Mouse (Mus musculus): ENCODE results near the gene L3mbtl1. TPM values are rescaled to one million over a fixed set of nuclear protein-coding genes. Genes with fewer than 3 reads are reported as not detected.

Gene L3mbtl1
- polyA plus RNA-seq, 1 experiment: not detected

DNA sequence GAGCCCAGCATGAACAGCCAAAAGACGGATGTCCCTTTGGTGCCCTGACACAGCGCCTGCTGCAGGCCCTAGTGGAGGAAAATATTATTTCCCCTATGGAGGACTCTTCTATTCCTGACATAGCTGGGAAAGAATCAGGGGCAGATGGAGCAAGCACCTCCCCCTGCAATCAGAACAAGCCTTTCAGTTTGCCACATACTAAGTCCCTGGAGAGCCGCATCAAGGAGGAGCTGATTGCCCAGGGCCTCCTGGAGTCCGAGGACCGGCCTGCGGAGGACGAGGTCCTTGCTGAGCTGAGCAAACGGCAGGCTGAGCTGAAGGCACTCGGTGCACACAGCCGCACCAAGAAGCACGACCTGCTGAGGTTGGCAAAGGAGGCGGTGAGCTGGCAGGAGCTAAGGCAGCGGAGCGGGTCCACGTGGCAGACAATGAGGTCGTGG lies 35.2 kb upstream of the L3mbtl1 start:
- Histone ChIP-seq H3K27me3 (ENCODE audit: control insufficient read depth, insufficient read depth, insufficient read length) (peaks cover 9% of the 10 kb centered on the region), H3K36me3 (ENCODE audit: control insufficient read depth, insufficient read depth) (no peaks in the 10 kb centered on the region), H3K79me2 (ENCODE audit: control insufficient read depth, insufficient read depth) (no peaks in the 10 kb centered on the region), H3K4me3 (no peak overlapping the region), H3K4me2 (ENCODE audit: low read depth) (no peak overlapping the region), H3ac (ENCODE audit: control insufficient read depth, insufficient read length) (no peak overlapping the region)
- TF ChIP-seq TCF3 (IDR thresholded peaks at IDR 0.05; ENCODE audit: insufficient read length, low read depth) (no peak), POLR2AphosphoS2 (IDR thresholded peaks at IDR 0.05; ENCODE audit: insufficient read length, low read depth) (no peak), SRF (IDR thresholded peaks at IDR 0.05; ENCODE audit: control insufficient read depth, insufficient read length, low read depth) (no peak), E2F4 (IDR thresholded peaks at IDR 0.05; ENCODE audit: insufficient read depth) (no peak), REST (IDR thresholded peaks at IDR 0.05; ENCODE audit: insufficient read depth, insufficient read length) (no peak), MAX (IDR thresholded peaks at IDR 0.05; ENCODE audit: low read depth) (no peak), MYOG (IDR thresholded peaks at IDR 0.05; ENCODE audit: control insufficient read depth in 1 of 3, insufficient read depth in 1 of 3, insufficient read length in 2 of 3, low read depth in 2 of 3) (no peak), POLR2A (IDR thresholded peaks at IDR 0.05; ENCODE audit: insufficient read length, low read depth) (no peak), CEBPB (IDR thresholded peaks at IDR 0.05; ENCODE audit: insufficient read depth, poor library complexity, severe bottlenecking) (no peak)

DNA sequence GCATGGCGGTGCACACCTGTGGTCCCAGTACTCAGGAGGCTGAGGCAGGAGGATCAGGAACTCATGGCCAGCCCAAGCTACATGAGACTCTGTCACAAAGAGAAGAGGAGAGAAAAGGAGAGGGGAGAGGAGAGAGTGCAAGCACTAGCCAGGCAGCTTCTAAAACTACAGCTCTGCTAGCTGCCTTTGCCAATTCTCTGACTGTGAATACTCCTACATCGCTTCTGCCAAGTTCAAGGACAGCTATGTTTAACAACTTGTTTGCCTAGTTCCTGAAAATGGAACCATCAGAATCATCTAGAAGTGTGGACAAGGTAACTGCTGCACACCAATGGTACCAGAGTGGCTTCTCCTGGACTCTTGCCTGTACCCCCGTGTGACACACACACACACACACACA lies 29.2 kb upstream of the L3mbtl1 start:
- H3K79me2 ChIP-seq (ENCODE audit: control insufficient read depth, insufficient read depth): no peaks in the 10 kb centered on the region
- no peak overlapping the region for H3K4me3 ChIP-seq
- peaks cover 33% of the 10 kb centered on the region for H3K27me3 ChIP-seq (ENCODE audit: control insufficient read depth, insufficient read depth, insufficient read length)
- H3K36me3 ChIP-seq (ENCODE audit: control insufficient read depth, insufficient read depth): no peaks in the 10 kb centered on the region
- TF ChIP-seq MYOG (IDR thresholded peaks at IDR 0.05; ENCODE audit: control insufficient read depth in 1 of 3, insufficient read depth in 1 of 3, insufficient read length in 2 of 3, low read depth in 2 of 3) (no peak), USF1 (IDR thresholded peaks at IDR 0.05; ENCODE audit: low read depth) (no peak), TCF3 (IDR thresholded peaks at IDR 0.05; ENCODE audit: insufficient read length, low read depth) (no peak), SRF (IDR thresholded peaks at IDR 0.05; ENCODE audit: control insufficient read depth, insufficient read length, low read depth) (no peak), MYOD1 (IDR thresholded peaks at IDR 0.05; ENCODE audit: control insufficient read depth in 1 of 3, insufficient read length in 2 of 3, low read depth in 2 of 3) (no peak), REST (IDR thresholded peaks at IDR 0.05; ENCODE audit: insufficient read depth, insufficient read length) (no peak), TCF12 (IDR thresholded peaks at IDR 0.05; ENCODE audit: insufficient read depth, poor library complexity, severe bottlenecking) (no peak), MAX (IDR thresholded peaks at IDR 0.05; ENCODE audit: low read depth) (no peak), CEBPB (IDR thresholded peaks at IDR 0.05; ENCODE audit: insufficient read depth, poor library complexity, severe bottlenecking) (no peak), POLR2AphosphoS2 (IDR thresholded peaks at IDR 0.05; ENCODE audit: insufficient read length, low read depth) (no peak)
- H3ac ChIP-seq (ENCODE audit: control insufficient read depth, insufficient read length): no peak overlapping the region
- no peak overlapping the region for H3K4me2 ChIP-seq (ENCODE audit: low read depth)

DNA sequence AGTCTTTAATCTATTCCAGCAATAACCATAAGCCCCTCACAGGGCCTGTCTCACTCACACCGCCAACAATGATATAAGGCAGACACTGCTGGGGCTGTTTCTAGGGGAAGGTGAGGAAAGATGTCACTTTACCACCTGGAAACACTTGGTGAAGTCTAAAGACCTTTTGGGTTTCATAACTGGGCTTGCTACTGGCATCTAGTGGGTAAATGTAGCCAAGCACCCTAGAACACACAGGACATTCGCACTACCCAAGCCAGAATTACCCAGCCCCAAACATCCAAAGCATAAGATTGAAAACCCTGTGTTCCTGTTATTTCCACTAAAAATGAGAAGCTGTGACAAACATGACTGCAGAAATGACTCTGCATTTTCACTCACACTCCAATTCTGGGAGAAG lies 28.8 kb upstream of the L3mbtl1 start:
- no peak overlapping the region for H3K4me2 ChIP-seq (ENCODE audit: low read depth)
- TF ChIP-seq CEBPB (IDR thresholded peaks at IDR 0.05; ENCODE audit: insufficient read depth, poor library complexity, severe bottlenecking) (no peak), MAX (IDR thresholded peaks at IDR 0.05; ENCODE audit: low read depth) (no peak), TCF3 (IDR thresholded peaks at IDR 0.05; ENCODE audit: insufficient read length, low read depth) (no peak), MYOD1 (IDR thresholded peaks at IDR 0.05; ENCODE audit: control insufficient read depth in 1 of 3, insufficient read length in 2 of 3, low read depth in 2 of 3) (no peak), SRF (IDR thresholded peaks at IDR 0.05; ENCODE audit: control insufficient read depth, insufficient read length, low read depth) (no peak), POLR2A (IDR thresholded peaks at IDR 0.05; ENCODE audit: insufficient read length, low read depth) (no peak), E2F4 (IDR thresholded peaks at IDR 0.05; ENCODE audit: insufficient read depth) (no peak), MYOG (IDR thresholded peaks at IDR 0.05; ENCODE audit: control insufficient read depth in 1 of 3, insufficient read depth in 1 of 3, insufficient read length in 2 of 3, low read depth in 2 of 3) (no peak), TCF12 (IDR thresholded peaks at IDR 0.05; ENCODE audit: insufficient read depth, poor library complexity, severe bottlenecking) (no peak), USF1 (IDR thresholded peaks at IDR 0.05; ENCODE audit: low read depth) (no peak), REST (IDR thresholded peaks at IDR 0.05; ENCODE audit: insufficient read depth, insufficient read length) (no peak), POLR2AphosphoS2 (IDR thresholded peaks at IDR 0.05; ENCODE audit: insufficient read length, low read depth) (no peak)
- no peak overlapping the region for H3ac ChIP-seq (ENCODE audit: control insufficient read depth, insufficient read length)

DNA sequence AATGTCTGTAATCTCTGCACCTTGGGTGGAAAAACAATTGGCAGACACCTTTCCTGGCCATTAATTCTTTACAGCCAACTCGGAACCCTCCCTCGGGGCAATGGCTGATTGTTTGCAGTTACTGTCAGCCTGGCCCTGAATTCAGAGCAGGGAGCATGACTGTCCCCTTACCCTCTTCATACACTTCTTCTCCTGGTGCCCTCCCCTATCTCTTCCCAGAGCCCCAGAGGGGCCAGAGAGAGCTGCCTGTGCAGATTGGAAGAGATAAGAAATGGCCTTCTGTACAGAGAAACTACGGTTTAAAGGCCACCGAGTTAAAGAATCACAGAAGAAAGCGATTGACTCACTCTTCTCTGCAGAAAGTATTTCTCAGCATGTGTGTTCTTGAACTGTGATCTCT lies 23.3 kb upstream of the L3mbtl1 start:
- no peak for TF ChIP-seq POLR2AphosphoS2 (IDR thresholded peaks at IDR 0.05; ENCODE audit: insufficient read length, low read depth)
- peaks cover 45% of the 10 kb centered on the region for H3K27me3 ChIP-seq (ENCODE audit: control insufficient read depth, insufficient read depth, insufficient read length)
- no peak overlapping the region for H3ac ChIP-seq (ENCODE audit: control insufficient read depth, insufficient read length)
- H3K4me3 ChIP-seq: no peak overlapping the region
- H3K4me2 ChIP-seq (ENCODE audit: low read depth): no peak overlapping the region
- no peaks in the 10 kb centered on the region for H3K36me3 ChIP-seq (ENCODE audit: control insufficient read depth, insufficient read depth)
- H3K79me2 ChIP-seq (ENCODE audit: control insufficient read depth, insufficient read depth): no peaks in the 10 kb centered on the region

More for the DNA sequence above, 28.8 kb upstream of the L3mbtl1 start:
- H3K4me3 ChIP-seq: no peak overlapping the region
- H3K79me2 ChIP-seq (ENCODE audit: control insufficient read depth, insufficient read depth): no peaks in the 10 kb centered on the region
- H3K27me3 ChIP-seq (ENCODE audit: control insufficient read depth, insufficient read depth, insufficient read length): peaks cover 36% of the 10 kb centered on the region
- no peaks in the 10 kb centered on the region for H3K36me3 ChIP-seq (ENCODE audit: control insufficient read depth, insufficient read depth)

DNA sequence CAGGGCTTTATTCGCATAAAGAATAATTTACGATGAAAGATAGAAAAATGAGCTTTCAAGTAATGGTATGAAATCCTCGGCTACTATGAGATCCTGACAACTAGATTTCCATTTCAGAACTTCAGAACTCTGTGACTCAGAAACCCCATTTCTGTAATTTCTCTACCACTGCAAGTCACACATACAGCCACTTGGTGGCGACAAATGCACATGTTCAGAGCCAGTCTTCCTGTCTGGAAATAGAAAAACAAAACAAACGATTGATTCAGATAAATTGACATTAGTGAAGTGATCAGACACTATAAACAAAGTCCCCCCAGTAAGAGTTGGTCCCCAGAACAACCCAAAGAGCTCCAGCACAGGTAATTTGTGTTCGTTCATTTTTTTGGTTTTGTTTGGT lies 21.1 kb upstream of the L3mbtl1 start:
- TF ChIP-seq POLR2AphosphoS2 (IDR thresholded peaks at IDR 0.05; ENCODE audit: insufficient read length, low read depth): no peak
- no peak for TF ChIP-seq TCF3 (IDR thresholded peaks at IDR 0.05; ENCODE audit: insufficient read length, low read depth)
- no peak for TF ChIP-seq E2F4 (IDR thresholded peaks at IDR 0.05; ENCODE audit: insufficient read depth)
- TF ChIP-seq CEBPB (IDR thresholded peaks at IDR 0.05; ENCODE audit: insufficient read depth, poor library complexity, severe bottlenecking): no peak
- TF ChIP-seq MYOD1 (IDR thresholded peaks at IDR 0.05; ENCODE audit: control insufficient read depth in 1 of 3, insufficient read length in 2 of 3, low read depth in 2 of 3): no peak
- no peak for TF ChIP-seq MAX (IDR thresholded peaks at IDR 0.05; ENCODE audit: low read depth)
- no peak for TF ChIP-seq MYOG (IDR thresholded peaks at IDR 0.05; ENCODE audit: control insufficient read depth in 1 of 3, insufficient read depth in 1 of 3, insufficient read length in 2 of 3, low read depth in 2 of 3)
- no peak for TF ChIP-seq REST (IDR thresholded peaks at IDR 0.05; ENCODE audit: insufficient read depth, insufficient read length)
- TF ChIP-seq POLR2A (IDR thresholded peaks at IDR 0.05; ENCODE audit: insufficient read length, low read depth): no peak
- TF ChIP-seq USF1 (IDR thresholded peaks at IDR 0.05; ENCODE audit: low read depth): no peak
- TF ChIP-seq SRF (IDR thresholded peaks at IDR 0.05; ENCODE audit: control insufficient read depth, insufficient read length, low read depth): no peak
- no peak for TF ChIP-seq TCF12 (IDR thresholded peaks at IDR 0.05; ENCODE audit: insufficient read depth, poor library complexity, severe bottlenecking)
- no peaks in the 10 kb centered on the region for H3K79me2 ChIP-seq (ENCODE audit: control insufficient read depth, insufficient read depth)
- peaks cover 40% of the 10 kb centered on the region for H3K27me3 ChIP-seq (ENCODE audit: control insufficient read depth, insufficient read depth, insufficient read length)
- no peak overlapping the region for H3K4me3 ChIP-seq
- H3K36me3 ChIP-seq (ENCODE audit: control insufficient read depth, insufficient read depth): no peaks in the 10 kb centered on the region
- peak overlapping the region; percentile 46 for H3K4me2 ChIP-seq (ENCODE audit: low read depth)
- H3ac ChIP-seq (ENCODE audit: control insufficient read depth, insufficient read length): no peak overlapping the region

Data from myocyte (in vitro differentiated cells).